Mouse (Mus musculus) MEL (cell line): ENCODE results near the gene Spag7. TPM values are rescaled to one million over a fixed set of nuclear protein-coding genes. Genes with fewer than 3 reads are reported as not detected.

Experiments used
- DNase-seq: peaks from one replicate; pipeline ENCODE4 v3.0.0; 2011; ENCODE audit warnings: low read depth, low spot score
- H3K27ac ChIP-seq: 2 replicates; pipeline ENCODE4 v1.5.1; 2012; ENCODE audit warnings: low read depth, mild to moderate bottlenecking, control low read depth, low read length, moderate library complexity; ENCODE audit not compliant: control insufficient read depth
- H3K27me3 ChIP-seq, 2 experiments: fragments of 150-350 bp in 1 of 2; sonication (generic) in 1 of 2; 2 replicates each; pipeline ENCODE4 v1.6.1; 2012; ENCODE audit warnings: low read length in 2 of 2, mild to moderate bottlenecking in 2 of 2, improper control_type of control experiment in 1 of 2, moderate library complexity in 1 of 2; ENCODE audit not compliant: insufficient read depth in 2 of 2, control insufficient read depth in 1 of 2
- H3K36me3 ChIP-seq, 2 experiments: 2 replicates each; pipeline ENCODE4 v1.6.1; 2012 to 2014; ENCODE audit warnings: low read length in 2 of 2, improper control_type of control experiment in 1 of 2, inconsistent platforms in 1 of 2, mild to moderate bottlenecking in 1 of 2; ENCODE audit not compliant: insufficient read depth in 2 of 2, control insufficient read depth in 1 of 2
- H3K4me1 ChIP-seq, 2 experiments: fragments of 150-350 bp in 1 of 2; sonication (generic) in 1 of 2; 2 replicates each; pipeline ENCODE4 v1.6.1; 2012; ENCODE audit warnings: low read length in 2 of 2, improper control_type of control experiment in 1 of 2, mild to moderate bottlenecking in 1 of 2; ENCODE audit not compliant: insufficient read depth in 2 of 2, control insufficient read depth in 1 of 2
- H3K4me3 ChIP-seq, 2 experiments: fragments of 150-350 bp in 1 of 2; sonication (generic) in 1 of 2; 2 replicates each; pipeline ENCODE4 v1.5.1; 2012; ENCODE audit warnings: low read depth in 2 of 2, low read length in 2 of 2, mild to moderate bottlenecking in 2 of 2, moderate library complexity in 2 of 2, control low read depth in 1 of 2, improper control_type of control experiment in 1 of 2; ENCODE audit not compliant: control insufficient read depth in 1 of 2, insufficient read depth in 1 of 2
- H3K79me2 ChIP-seq: 2 replicates; pipeline ENCODE4 v1.6.1; 2012; ENCODE audit warnings: mild to moderate bottlenecking, low read length, moderate library complexity; ENCODE audit not compliant: control insufficient read depth, poor library complexity, insufficient read depth
- H3K9ac ChIP-seq: 2 replicates; pipeline ENCODE4 v1.6.1; 2012; ENCODE audit warnings: low read depth, mild to moderate bottlenecking, control low read depth, low read length, moderate library complexity; ENCODE audit not compliant: control insufficient read depth, poor library complexity, severe bottlenecking
- H3K9me3 ChIP-seq: fragments of 150-350 bp; sonication (generic); replicated peaks from 2 replicates; pipeline ENCODE4 v1.6.1; 2012; ENCODE audit warnings: mild to moderate bottlenecking, low read length, improper control_type of control experiment, moderate library complexity; ENCODE audit not compliant: insufficient read depth
- EP300 ChIP-seq, 2 experiments: IDR thresholded peaks; 2 replicates each; pipeline ENCODE4 v1.6.1; 2011; ENCODE audit warnings: improper control_type of control experiment in 2 of 2, low read length in 2 of 2, low read depth in 1 of 2, mild to moderate bottlenecking in 1 of 2
- ETS1 ChIP-seq: IDR thresholded peaks from 2 replicates; pipeline ENCODE4 v1.6.1; 2012; ENCODE audit warnings: low read depth, mild to moderate bottlenecking, inconsistent platforms, low read length, improper control_type of control experiment, moderate library complexity
- GABPA ChIP-seq: IDR thresholded peaks from 2 replicates; pipeline ENCODE4 v1.6.1; 2012; ENCODE audit warnings: low read depth, mild to moderate bottlenecking, inconsistent platforms, low read length, improper control_type of control experiment, moderate library complexity
- GATA1 ChIP-seq: IDR thresholded peaks from 2 replicates; pipeline ENCODE4 v1.6.1; 2011; ENCODE audit warnings: low read depth, low read length, improper control_type of control experiment
- MAX ChIP-seq: IDR thresholded peaks from 2 replicates; pipeline ENCODE4 v1.6.1; 2011; ENCODE audit warnings: low read length, improper control_type of control experiment
- MEF2A ChIP-seq: IDR thresholded peaks from 2 replicates; pipeline ENCODE4 v1.6.1; 2014; ENCODE audit warnings: low read depth, mild to moderate bottlenecking, inconsistent platforms, low read length, improper control_type of control experiment; ENCODE audit not compliant: poor library complexity, insufficient replicate concordance, severe bottlenecking; ENCODE audit errors: extremely low read depth
- NELFE ChIP-seq: IDR thresholded peaks from 2 replicates; pipeline ENCODE4 v1.6.1; 2011; ENCODE audit warnings: low read depth, low read length, improper control_type of control experiment
- POLR2A ChIP-seq, 2 experiments: IDR thresholded peaks; 2 replicates each; pipeline ENCODE4 v1.6.1; 2011 to 2012; ENCODE audit warnings: low read length in 2 of 2, mild to moderate bottlenecking in 2 of 2, control low read depth in 1 of 2, improper control_type of control experiment in 1 of 2, low read depth in 1 of 2, moderate library complexity in 1 of 2; ENCODE audit not compliant: control insufficient read depth in 1 of 2, insufficient read depth in 1 of 2, poor library complexity in 1 of 2
- POLR2AphosphoS5 ChIP-seq: IDR thresholded peaks from 2 replicates; pipeline ENCODE4 v1.6.1; 2012; ENCODE audit warnings: low read depth, borderline replicate concordance, mild to moderate bottlenecking, inconsistent platforms, low read length, moderate library complexity, mixed read lengths
- SIN3A ChIP-seq: IDR thresholded peaks from 2 replicates; pipeline ENCODE4 v1.6.1; 2012; ENCODE audit warnings: low read length, improper control_type of control experiment, inconsistent platforms
- TAL1 ChIP-seq: IDR thresholded peaks from 2 replicates; pipeline ENCODE4 v1.6.1; 2012; ENCODE audit warnings: mild to moderate bottlenecking, inconsistent platforms, low read length, moderate library complexity, mixed read lengths
- UBTF ChIP-seq: IDR thresholded peaks from 2 replicates; pipeline ENCODE4 v1.6.1; 2012; ENCODE audit warnings: low read depth, mild to moderate bottlenecking, inconsistent platforms, low read length, improper control_type of control experiment, moderate library complexity, borderline replicate concordance; ENCODE audit not compliant: insufficient read depth
- USF2 ChIP-seq, 2 experiments: IDR thresholded peaks; 2 replicates each; pipeline ENCODE4 v1.6.1; 2011 to 2012; ENCODE audit warnings: improper control_type of control experiment in 2 of 2, low read length in 2 of 2, borderline replicate concordance in 1 of 2, inconsistent platforms in 1 of 2, low read depth in 1 of 2, mild to moderate bottlenecking in 1 of 2; ENCODE audit not compliant: insufficient read depth in 1 of 2
- ZC3H11A ChIP-seq: IDR thresholded peaks from 2 replicates; pipeline ENCODE4 v1.6.1; 2012; ENCODE audit warnings: low read depth, mild to moderate bottlenecking, inconsistent platforms, low read length, improper control_type of control experiment
- ZKSCAN1 ChIP-seq: IDR thresholded peaks from 2 replicates; pipeline ENCODE4 v1.6.1; 2012; ENCODE audit warnings: low read depth, mild to moderate bottlenecking, inconsistent platforms, low read length, improper control_type of control experiment, moderate library complexity
- polyA plus RNA-seq, 2 experiments: library from polyadenylated mRNA; stranded (reverse) in 1 of 2; unstranded in 1 of 2; fragments of >175 nt in 1 of 2; fragments of >200 nt in 1 of 2; gene quantifications; 2 replicates each; pipeline versions ENCODE4 v1.2.1 to v1.2.4; 2012; ENCODE audit warnings: low replicate concordance in 2 of 2, low read depth in 1 of 2; ENCODE audit not compliant: insufficient read length in 2 of 2, insufficient read depth in 1 of 2, missing spikeins in 1 of 2
- total RNA-seq: library from RNA; depleted of rRNA; stranded (reverse); fragments of 300-350 nt; gene quantifications from 2 replicates; pipeline ENCODE4 v1.2.3, GENCODE M21; 2012

Spag7 gene
- total and polyA plus RNA-seq, 3 experiments: 76.4 to 99.6 TPM; not detected in 1

GRCm38 (mm10) chr11:70678576-70678975, 9.4 kb upstream of the Spag7 start:
- H3K4me1 ChIP-seq: peaks cover 0 to 4% of the 10 kb centered on the region in 2 experiments; a peak in 3 of 4 replicates
- no peaks in the 10 kb centered on the region for H3K9me3 ChIP-seq
- no peak overlapping the region for H3K9ac ChIP-seq
- H3K79me2 ChIP-seq: no peaks in the 10 kb centered on the region
- DNase-seq: no peak
- H3K27me3 ChIP-seq: no peaks in the 10 kb centered on the region
- H3K27ac ChIP-seq: no peak overlapping the region
- peaks cover 0 to 5% of the 10 kb centered on the region in 2 experiments; a peak in 2 of 4 replicates for H3K36me3 ChIP-seq
- H3K4me3 ChIP-seq: no peak overlapping the region
- TF ChIP-seq ZC3H11A (no peak), MEF2A (no peak), POLR2AphosphoS5 (no peak), ZKSCAN1 (no peak), POLR2A (IDR thresholded peaks at IDR 0.05; ENCODE audit: control insufficient read depth in 1 of 2, insufficient read depth in 1 of 2, low read depth in 1 of 2, low read length in 2 of 2, poor library complexity in 1 of 2) (no peak), UBTF (no peak), EP300 (IDR thresholded peaks at IDR 0.05; ENCODE audit: low read depth in 1 of 2, low read length in 2 of 2) (no peak), SIN3A (no peak), USF2 (IDR thresholded peaks at IDR 0.05; ENCODE audit: borderline replicate concordance in 1 of 2, insufficient read depth in 1 of 2, low read depth in 1 of 2, low read length in 2 of 2) (no peak), TAL1 (no peak), NELFE (no peak), GABPA (no peak), ETS1 (no peak), GATA1 (no peak), MAX (no peak)
- TF ChIP-seq, all 39 proteins: peak for 0

- H3K79me2 ChIP-seq: no peaks in the 10 kb centered on the region
- peaks cover 0 to 4% of the 10 kb centered on the region in 2 experiments; a peak in 3 of 4 replicates for H3K4me1 ChIP-seq
- no peak overlapping the region for H3K9ac ChIP-seq
- peaks cover 0 to 5% of the 10 kb centered on the region in 2 experiments; a peak in 2 of 4 replicates for H3K36me3 ChIP-seq
- no peak for DNase-seq
- no peak overlapping the region for H3K27ac ChIP-seq
- H3K27me3 ChIP-seq: no peaks in the 10 kb centered on the region
- TF ChIP-seq NELFE (no peak), EP300 (IDR thresholded peaks at IDR 0.05; ENCODE audit: low read depth in 1 of 2, low read length in 2 of 2) (no peak)
- H3K9me3 ChIP-seq: no peaks in the 10 kb centered on the region
- no peak overlapping the region for H3K4me3 ChIP-seq
Measured at GRCm38 (mm10) chr11:70678092-70678491, 8.9 kb upstream of the Spag7 start.
